Mouse (Mus musculus): ENCODE measurements around the gene Plekhg2.

GRCm38 (mm10) chr7:28362441-28363060, 9.8 kb downstream of the Plekhg2 start:
- TF ChIP-seq TAL1 (conservative IDR thresholded peaks at IDR 0.05; ENCODE audit: low read depth, low read length) (no peak), CTCF (IDR thresholded peaks at IDR 0.05; ENCODE audit: low read depth, low read length) (no peak), GATA1 (IDR thresholded peaks at IDR 0.05; ENCODE audit: borderline replicate concordance, low read length) (no peak), POLR2AphosphoS5 (IDR thresholded peaks at IDR 0.05; ENCODE audit: insufficient replicate concordance, low read depth, low read length) (no peak), GATA2 (IDR thresholded peaks at IDR 0.05; ENCODE audit: borderline replicate concordance, low read depth, low read length) (no peak)

Data from G1E (cell line).